Mouse (Mus musculus): Measurements from ENCODE around the gene C2cd4a. TPM values are rescaled to one million over a fixed set of nuclear protein-coding genes. Genes with fewer than 3 reads are reported as not detected.
A peak's percentile ranks its signal among the peaks of the same experiment; 100 is the strongest.

C2cd4a gene
- total RNA-seq, 2 experiments from 2014 or later: 0.96 to 1.2 TPM

GRCm38 (mm10) chr9:67837311-67837710 lies 5.2 kb upstream of the C2cd4a start:
- DNase-seq (ENCODE audit: low spot score in 2 of 2): no peak

- no peak for DNase-seq (ENCODE audit: low spot score in 2 of 2)
Observed at GRCm38 (mm10) chr9:67834535-67834934, 2.4 kb upstream of the C2cd4a start.

GRCm38 (mm10) chr9:67831359-67832045 lies 628 bp downstream of the C2cd4a start:
- peak; percentile 28 to 58 for DNase-seq (ENCODE audit: low spot score in 2 of 2)

DNA sequence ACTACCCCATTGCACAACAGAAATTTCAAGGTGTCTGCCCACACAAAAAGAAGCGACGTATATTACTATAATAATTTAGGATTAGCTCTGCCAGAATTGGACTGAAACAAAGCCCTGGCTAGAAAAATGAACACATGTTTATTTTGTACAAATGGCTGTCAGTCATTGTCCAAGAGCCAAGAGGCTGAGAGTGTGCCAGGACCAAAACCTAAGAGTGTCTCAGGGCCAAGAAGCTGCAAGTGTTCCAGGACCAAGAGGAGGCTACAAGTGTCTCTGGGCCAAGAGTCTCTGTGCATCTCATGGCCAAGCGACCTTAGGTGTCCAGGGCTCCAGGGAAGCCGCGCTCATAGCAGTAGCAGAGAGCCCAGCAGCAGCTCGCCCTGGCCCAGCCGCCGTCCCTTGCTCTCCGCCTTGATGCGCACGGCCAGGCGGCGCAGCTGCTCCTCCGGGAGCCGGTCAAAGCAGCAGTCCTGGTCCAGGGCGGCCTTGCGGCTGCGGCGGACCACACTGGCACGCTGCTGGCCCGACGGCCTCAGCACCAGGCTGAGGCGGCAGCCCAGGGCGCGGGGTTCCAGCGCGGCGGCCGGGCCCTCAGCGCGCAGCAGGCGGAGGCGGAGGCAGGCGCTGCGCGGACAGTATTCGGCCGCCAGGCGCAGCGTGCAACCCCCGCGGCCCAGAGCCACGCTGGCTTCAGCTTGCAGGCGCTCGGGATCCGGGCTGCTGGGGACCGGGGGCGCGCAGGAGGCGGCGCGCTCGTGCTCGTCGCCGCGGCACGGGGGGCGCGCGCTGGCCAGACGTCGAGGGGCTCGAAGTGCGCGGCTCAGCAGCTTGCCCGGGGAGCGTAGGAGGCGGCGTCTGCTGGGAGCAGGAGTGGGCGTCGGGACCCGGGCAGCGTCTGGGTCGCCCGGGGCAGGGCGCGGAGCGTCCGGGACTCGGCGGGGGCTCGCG lies 1.4 kb downstream of the C2cd4a start:
- peak; percentile 66 to 82 for DNase-seq (ENCODE audit: low spot score in 2 of 2)

- DNase-seq (ENCODE audit: low spot score in 2 of 2): peak; percentile 73 to 75
Observed at GRCm38 (mm10) chr9:67828182-67828581, 3.9 kb downstream of the C2cd4a start.

GRCm38 (mm10) chr9:67825527-67825926 lies 6.6 kb downstream of the C2cd4a start:
- no peak for DNase-seq (ENCODE audit: low spot score in 2 of 2)

DNA sequence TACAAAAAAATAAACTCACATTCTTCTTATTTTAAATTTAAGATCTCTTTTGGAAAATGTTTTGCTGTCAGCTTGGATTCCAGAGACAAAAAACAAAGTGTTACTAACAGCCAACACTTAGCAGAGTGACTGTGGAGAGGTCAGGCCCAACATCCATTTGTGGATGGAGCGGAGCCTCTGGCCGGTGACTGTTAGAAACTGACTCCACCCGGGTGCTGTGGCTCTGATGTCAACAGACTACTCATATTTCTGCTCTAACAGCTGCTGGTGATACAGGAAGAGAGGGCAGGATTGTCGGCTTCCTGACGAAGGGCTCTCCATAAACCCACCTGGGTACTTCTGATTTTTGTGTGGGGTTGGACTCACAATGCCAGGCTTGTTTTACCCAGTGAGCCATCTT lies 9.0 kb downstream of the C2cd4a start:
- DNase-seq (ENCODE audit: low spot score in 2 of 2): no peak

- no peak for DNase-seq (ENCODE audit: low spot score in 2 of 2)
Observed at GRCm38 (mm10) chr9:67818668-67818950, 13.5 kb downstream of the C2cd4a start.

GRCm38 (mm10) chr9:67817898-67818667 lies 14.0 kb downstream of the C2cd4a start:
- no peak for DNase-seq (ENCODE audit: low spot score in 2 of 2)

DNA sequence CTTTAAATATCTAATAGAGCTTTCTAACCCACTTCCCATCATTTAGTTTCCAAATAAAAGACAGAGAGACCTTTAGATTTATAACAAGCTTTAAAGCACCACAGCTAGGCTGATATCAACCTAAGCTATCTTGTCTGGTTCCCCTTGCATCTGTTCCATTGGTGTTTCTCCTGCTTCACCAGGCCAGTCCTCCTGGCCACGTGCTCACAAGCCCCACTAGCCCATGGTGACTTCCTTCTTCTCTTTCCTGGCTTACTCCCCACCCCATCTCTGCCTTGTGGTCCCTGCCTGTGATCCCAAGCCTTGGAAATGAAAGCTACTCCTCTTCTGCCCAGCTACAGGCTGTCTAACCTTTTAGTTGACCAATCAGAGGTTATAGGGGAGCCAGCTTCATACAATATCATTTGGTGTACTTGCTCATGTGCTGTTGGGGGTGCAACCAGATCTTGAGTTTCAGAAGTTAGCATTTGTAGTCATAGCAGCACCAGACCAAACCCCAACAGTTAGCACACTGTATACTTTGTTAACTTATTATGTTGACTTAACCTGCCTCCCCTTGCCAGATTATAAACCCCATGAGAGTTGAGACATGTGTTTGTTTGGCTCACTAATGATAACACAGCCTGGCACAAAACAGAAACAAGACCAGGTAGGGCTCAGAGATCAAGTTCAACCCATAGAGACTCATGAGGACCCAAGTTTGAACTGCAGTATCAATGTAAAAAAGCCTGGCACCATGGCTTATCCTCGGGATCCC lies 15.8 kb downstream of the C2cd4a start:
- DNase-seq (ENCODE audit: low spot score in 2 of 2): no peak

GRCm38 (mm10) chr9:67813665-67814337 lies 18.3 kb downstream of the C2cd4a start:
- DNase-seq (ENCODE audit: low spot score in 2 of 2): no peak

DNA sequence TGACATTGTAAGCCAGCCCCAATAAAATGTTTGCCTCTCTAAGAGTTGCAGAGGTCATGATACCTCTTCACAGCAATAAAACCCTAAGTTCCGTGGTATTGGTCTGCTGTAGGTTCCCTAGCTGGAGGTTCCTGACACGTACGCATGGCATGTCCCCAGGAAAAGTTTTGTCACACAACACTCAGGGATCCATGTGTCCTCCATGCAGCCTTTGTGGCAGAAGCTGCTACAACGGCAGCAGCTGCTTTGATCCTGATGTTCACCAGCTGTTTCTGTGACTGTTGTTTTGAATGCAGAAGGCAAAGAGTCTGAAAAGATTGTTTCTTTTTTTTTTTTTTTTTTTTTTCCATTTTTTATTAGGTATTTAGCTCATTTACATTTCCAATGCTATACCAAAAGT lies 19.0 kb downstream of the C2cd4a start:
- DNase-seq (ENCODE audit: low spot score in 2 of 2): no peak

DNA sequence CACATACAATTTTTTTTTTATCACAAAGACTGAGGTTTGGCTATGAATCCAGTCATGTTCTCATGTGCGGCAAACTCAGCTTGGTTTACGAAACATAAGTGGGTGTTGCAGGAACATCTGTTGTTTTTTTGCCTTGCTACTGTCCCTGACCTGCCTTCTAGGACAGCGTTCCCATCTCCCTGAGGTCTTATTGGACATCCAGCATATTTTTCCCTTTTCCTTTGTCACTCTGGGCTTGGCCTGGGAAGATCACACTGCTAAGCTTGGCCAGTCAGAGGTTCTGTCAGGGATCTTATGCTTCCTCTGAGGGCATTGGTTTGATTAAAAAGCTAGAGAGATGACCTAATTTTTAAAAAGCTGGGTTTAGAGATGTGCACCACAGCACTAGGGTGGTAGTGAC lies 21.0 kb downstream of the C2cd4a start:
- no peak for DNase-seq (ENCODE audit: low spot score in 2 of 2)

- no peak for DNase-seq (ENCODE audit: low spot score in 2 of 2)
Observed at GRCm38 (mm10) chr9:67810527-67810926, 21.6 kb downstream of the C2cd4a start.

DNA sequence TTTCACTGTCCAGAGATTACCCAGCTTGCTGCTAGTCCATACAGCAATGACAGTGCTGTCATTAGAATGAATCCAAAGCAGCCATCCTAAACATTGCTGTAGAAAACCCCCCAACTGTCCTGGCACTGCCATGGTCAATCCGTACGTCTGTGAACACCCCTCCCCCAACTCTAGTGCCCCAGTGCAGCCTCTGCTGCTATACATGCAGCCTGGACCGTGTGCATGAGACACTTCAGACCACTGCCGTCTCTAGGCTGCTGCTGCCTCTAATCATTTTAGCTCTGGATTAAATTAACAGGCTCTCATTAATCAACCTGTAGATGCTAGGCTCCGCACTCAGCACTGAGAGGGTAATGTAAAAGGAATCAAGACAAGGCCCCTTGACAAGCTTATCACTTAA lies 25.1 kb downstream of the C2cd4a start:
- DNase-seq (ENCODE audit: low spot score in 2 of 2): no peak

- DNase-seq (ENCODE audit: low spot score in 2 of 2): peak; percentile 63 to 69
Observed at GRCm38 (mm10) chr9:67802241-67802640, 29.9 kb downstream of the C2cd4a start.

DNA sequence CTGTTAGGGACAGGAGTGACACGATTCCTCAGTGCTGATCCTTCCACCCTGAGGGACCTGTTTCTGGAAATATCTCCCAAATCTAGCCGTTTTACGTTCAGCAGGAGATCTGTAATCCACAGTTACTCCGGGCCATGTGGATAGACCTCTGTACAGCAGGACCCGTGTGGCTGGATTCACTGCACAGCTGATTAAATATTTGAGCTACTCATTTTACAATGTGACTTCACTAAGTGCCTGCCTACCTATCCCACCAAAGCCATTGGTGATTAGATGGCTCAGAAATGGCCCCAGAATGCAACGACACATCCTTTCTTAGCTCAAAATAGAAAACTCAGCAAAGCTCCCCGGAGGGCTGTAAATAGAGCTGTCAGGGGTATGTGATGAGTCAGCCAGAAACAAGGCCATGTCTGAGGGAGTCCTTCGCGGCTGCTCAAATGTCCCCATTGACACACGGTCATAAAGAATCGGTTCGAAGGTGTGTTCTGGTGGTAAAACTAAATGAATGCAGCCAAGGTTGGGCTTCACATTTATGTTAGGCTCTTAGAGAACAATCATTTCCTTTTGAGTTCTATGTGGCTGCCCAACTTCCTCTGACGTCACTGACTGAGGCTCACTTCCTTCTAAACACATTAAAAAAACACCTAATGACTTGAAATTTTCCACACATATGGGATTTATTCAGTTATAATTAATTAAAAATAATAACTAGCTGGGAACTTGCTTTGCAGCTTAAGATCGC lies 32.9 kb downstream of the C2cd4a start:
- no peak for DNase-seq (ENCODE audit: low spot score in 2 of 2)

GRCm38 (mm10) chr9:67795205-67795675 lies 36.9 kb downstream of the C2cd4a start:
- peak; percentile 72 to 74 for DNase-seq (ENCODE audit: low spot score in 2 of 2)

DNA sequence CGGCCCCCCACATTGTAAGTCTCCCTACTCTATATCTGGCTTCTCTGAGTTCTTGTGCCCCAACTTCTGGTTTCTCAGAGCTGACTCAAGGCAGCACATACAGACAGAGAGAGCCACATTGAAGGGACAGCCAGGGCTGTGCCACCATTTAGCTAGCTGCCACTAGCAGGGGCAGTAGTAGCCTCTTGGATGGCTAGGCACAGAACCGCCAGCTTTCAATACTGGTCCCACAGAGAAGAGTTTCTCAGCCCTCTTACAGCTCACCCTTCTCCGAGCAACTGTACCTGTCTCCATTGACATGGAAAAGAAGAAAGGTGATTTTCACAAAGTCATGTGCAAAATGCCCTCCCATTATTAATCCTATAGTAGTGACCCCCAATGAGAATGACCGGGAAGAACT lies 37.5 kb downstream of the C2cd4a start:
- DNase-seq (ENCODE audit: low spot score in 2 of 2): no peak

DNA sequence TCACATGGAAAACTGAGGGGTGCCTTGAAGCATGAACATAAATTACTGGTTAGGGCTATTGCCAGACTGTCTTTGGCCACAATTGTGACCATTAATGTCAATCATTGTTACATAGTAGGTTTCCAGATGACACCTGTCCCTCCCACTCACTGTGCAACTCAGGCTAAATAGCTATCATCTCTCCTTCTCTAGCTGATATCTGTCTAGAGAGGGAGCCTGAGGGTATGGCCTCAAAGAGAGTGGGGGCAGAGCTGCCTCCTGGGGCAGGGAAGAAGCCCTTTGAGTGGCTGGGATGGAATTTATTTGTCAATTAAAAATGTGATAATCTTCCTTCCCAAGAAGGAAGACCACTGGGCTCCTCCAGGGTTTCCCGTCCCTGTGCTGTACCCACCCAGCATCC lies 37.9 kb downstream of the C2cd4a start:
- DNase-seq (ENCODE audit: low spot score in 2 of 2): no peak
